Mouse (Mus musculus): ENCODE data around the gene Zfp568.

Zfp568 gene

DNA sequence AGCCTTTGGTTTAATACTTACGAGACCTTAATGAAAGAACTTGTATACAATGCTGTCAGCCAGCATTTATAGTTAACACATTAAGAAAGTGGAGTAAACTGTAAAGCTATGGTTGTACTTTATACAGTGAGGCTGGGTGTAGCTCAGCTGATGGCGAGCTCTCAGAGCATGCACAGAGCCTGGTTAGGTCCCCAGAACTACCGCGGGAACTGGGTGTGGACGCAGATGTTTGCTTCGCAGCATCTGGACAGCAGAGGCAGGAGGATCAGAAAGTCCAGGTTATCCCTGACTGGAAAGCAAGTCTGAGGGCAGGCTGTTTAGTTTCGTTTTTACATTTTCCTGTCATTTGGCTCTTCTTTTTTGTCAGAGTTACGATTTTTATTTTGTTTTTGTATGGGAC, 8.9 kb downstream of the Zfp568 start:
- no peak for DNase-seq

DNA sequence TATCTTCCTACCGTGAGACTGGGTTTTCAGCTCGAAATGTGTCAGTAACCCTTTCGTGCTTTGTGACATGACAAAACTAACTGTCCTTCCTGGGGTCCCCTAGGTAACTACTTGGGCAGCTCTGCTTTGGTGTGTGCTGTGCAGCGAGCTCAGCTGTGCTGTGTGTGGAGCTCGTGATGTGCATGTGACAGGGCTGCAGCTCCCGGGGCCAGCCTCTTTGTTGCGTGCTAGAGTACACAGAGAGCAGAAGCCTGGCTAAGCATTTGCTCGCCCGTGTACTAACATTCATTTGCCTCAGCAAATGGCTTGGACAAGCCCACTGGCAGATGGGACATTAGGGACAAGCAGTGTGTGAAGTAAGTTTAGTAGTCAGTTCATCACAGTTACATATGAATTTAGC, 9.6 kb downstream of the Zfp568 start:
- DNase-seq, result no peak

DNA sequence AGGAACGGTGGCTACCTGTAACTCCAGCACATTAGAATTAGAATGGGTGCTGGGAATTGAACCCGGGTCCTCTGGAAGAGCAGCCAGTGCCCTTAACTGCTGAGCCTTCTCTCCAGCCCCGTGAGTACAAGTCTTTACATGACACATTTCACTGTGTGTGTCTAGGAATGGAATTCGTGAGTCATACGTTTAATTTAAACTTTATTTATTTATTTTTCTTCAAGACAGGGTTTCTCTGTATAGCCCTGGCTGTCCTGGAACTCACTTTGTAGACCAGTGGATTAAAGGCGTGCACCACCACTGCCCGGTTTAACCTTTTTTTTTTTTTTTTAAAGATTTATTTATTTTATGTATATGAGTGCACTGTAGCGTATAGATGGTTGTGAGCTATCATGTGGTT, 11.4 kb downstream of the Zfp568 start:
- no peak for DNase-seq

GRCm38 (mm10) chr7:30000601-30001000, 16.8 kb downstream of the Zfp568 start:
- DNase-seq, result no peak

- DNase-seq, result no peak
Observed at GRCm38 (mm10) chr7:30007601-30008000, 23.8 kb downstream of the Zfp568 start.

DNA sequence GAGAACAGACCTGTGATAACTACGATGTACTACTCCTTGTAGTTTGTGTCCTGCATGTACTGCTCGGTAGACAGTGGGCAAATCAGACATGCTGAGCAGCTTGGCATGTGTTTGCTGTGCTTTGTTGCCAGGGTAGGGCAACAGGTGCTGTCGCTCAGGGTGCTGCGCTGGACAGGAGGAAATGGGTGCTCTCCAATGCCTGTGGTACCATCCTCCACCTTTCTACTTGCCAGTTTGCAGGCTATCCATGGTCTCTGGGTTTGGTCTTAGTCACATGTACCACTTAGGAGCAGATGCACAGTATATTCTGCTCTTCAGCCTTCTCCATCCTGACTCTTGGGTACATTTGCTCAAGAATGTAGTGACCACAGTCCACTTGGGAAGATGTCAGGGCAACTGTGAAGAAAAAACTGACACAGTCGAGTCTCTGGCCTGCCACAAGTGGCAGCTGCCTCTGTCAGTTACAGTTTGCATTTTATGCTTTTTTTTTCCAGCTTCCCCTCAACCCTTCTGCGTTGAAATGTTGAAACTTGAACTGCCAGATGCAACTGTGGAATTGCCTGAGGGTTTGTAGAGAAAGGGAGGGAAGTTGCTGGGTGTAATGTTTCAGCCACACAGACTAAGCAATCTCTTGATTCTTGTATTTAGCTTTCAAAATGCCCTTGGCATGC, 24.4 kb downstream of the Zfp568 start:
- no peak for DNase-seq

DNA sequence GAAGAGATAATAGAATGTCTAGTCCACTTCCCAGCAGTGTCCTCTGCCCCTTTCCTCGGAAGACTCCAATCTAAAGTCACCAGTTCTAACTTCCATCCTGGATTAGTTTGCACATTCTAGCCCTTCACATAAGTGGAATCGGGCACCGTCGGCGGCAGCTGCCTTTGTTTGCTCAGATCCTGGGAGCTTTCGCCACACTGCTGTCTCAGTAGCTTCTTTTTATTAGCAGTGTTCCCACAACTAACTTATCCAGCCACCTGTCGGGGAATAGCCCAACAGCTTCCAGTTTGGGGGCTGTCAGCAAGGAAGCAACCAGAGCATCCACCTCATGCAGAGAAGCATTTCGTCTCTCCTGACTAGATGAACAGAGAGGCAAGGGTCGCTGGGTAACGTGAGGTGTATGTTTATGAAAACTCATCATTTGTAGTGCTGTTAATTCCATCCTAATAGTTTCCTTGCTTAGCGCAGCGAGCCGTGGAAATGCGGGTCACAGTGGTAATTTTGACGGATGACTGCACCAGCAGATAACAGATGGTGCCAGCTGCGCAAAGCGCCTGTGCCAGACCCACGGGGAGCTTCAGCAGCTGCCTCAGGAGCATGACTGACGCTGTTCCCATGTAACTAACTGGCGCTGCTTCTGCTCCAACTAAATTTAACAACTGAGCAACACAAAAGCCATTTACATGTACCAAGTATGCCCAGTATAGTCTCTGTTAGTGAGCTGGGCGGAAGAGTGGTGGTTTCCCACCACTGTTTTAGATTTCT, 25.7 kb downstream of the Zfp568 start:
- DNase-seq, result peak; percentile 22 to 26

DNA sequence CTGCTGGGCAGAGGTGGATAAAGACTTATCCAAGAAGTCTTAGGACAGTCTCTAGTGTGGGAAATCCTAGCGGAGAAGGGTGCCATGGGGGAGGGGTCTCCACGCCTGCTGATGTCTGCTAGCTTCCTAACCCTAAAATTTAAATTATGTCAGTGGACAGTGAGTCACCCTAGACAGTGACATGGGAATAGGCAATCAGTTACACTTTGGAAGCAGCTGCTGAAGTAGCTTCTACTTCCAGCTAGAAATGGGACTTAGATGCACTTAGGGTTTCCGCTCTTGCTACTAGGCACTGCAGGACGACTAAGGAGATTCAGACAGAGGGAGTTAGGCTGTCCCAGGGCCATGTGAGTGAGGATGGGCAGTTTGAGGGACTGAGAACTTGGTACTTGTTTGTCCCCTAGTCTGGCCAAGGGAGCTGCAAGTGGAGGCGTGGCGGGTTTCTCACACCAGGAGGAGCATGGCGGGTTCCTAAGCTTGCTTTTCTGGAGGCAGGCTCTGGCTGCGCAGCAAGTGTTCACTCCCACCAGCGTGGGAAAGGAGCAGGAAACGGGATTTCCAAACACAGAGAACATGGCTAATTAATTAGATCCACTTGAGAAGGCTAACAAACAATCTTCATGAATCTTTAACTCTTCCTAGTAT, 26.9 kb downstream of the Zfp568 start:
- DNase-seq, result no peak

GRCm38 (mm10) chr7:30012956-30013363, 29.2 kb downstream of the Zfp568 start:
- DNase-seq, result peak; percentile 43 to 69

- DNase-seq, result no peak
Observed at GRCm38 (mm10) chr7:30017226-30017625, 33.5 kb downstream of the Zfp568 start.

DNA sequence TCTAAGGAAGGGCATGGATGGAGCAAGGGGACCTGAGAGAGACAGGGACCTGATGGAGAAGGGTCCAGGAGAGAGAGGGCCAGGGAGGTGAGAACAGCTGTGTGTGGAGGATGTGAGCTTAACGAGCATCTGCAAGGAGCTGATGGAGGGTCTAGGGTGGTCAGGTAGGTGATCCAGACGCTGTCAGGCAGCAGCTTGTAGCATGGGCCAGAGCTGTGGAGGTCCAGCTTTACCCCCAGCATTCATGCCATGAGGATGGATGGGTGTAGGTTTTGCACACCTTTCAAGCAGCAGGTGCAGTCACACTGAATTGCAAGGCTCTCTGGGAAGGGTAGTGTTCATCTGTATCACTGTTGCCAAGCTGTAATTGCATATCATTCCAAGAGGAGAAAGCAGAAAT, 35.8 kb downstream of the Zfp568 start:
- DNase-seq, result no peak

DNA sequence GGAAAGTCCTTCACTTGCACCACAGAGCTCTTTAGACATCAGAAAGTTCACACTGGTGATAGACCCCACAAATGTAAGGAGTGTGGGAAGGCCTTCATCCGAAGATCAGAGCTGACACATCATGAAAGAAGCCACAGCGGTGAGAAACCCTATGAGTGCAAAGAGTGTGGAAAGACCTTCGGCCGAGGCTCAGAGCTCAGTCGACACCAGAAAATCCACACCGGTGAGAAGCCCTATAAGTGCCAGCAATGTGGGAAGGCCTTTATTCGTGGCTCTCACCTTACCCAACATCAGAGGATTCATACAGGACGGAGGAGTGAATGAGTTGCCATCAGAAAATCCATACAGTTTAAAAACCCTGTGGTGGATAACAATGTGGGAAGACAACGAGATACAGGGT, 39.6 kb downstream of the Zfp568 start:
- DNase-seq, result no peak

DNA sequence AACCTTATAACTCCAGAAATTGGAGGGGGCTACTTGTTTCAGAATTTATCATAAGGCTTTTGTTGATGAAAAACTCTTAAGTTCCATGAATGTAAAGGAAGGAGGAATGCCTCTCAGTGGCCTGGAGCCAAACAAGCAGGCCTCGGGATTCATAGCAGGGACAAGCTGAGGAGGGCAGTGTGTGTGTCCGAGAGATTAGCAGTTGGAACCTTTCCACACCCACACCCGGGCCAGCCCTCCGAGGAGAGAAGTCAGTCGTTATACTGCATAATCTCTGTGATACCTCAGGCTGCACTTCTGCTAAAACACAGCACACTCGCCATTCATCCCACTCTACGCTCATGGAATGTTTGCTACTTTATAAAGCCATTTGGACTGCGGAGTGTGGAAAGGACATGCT, 40.0 kb downstream of the Zfp568 start:
- no peak for DNase-seq

DNA sequence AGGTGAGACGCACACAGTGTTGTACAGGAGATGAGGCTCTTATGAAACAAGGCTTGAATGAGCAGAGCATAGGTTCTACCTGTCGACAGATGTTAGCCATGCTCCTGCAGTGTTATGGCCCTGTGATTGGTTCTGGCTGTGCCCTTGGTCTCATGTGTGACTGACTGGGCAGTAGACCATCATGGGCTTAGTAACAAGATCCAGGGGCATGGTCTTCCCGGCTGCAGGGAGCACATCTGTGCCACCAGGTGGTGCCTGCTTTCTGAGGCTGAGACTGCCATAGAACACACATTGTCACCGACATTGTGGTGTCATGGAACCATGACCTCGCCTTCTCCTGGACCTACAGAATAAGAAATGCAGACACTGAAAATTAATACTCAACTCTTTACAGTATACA, 41.6 kb downstream of the Zfp568 start:
- no peak for DNase-seq

DNA sequence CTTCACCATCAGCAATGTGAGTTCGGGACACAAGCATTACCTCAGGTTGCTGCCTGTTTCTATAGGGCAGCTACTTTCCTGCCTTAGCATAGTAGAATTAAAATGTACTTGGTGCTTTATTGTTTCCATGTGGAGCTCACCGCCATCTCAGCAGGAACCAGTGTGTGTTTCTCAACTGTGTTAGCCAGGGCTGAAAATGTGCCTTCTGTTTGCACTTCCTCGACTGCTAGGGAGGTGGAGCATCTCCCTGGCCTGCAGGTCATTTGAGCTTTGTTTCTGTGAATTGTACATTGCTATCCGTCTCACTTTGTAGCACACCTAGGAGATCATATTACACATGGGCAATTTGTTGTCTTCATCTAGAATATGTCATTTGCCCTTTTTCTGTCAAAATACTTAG, 43.6 kb downstream of the Zfp568 start:
- no peak for DNase-seq

GRCm38 (mm10) chr7:30028572-30028971, 44.8 kb downstream of the Zfp568 start:
- DNase-seq, result no peak

DNA sequence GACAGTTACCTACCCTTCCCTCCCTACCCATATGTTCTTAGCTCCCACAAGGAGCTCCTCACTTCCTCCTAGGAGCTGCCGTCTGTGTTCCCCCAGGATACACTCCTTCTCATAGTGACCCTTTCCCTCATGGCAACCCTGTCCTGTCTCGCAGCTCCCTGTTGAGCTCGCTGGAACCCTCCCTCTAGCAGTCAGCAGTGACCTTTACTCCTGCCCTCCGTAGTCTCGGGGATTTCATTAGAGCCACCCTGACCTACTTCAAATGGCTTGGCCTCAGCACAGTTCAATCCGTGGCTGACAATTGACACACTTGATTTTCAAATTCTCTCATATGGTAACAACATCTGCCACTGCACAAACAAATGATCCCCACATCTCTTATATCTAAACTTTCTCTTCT, 46.9 kb downstream of the Zfp568 start:
- no peak for DNase-seq

- DNase-seq, result no peak
Observed at GRCm38 (mm10) chr7:30031379-30031778, 47.6 kb downstream of the Zfp568 start.

- DNase-seq, result no peak
Observed at GRCm38 (mm10) chr7:30034331-30034730, 50.6 kb downstream of the Zfp568 start.

DNA sequence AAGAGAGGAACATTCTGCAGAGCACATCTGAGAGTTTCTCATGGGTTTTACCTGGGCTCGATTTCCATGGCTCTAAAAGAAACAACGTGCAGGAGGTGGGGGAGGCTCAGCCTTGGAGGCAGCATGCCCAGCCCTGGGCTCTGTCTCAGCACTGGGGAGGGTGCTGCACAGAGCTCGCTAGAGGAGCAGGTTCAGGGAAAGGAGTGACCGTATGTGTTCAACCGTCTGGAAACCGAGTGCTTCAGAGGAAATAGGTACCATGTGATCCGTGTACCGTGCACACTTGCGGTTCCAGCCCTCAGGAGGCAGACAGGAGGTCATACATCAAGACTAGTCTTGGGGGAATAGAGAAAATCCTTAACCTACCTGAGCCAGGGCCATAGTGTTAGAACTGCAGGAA, 60.6 kb downstream of the Zfp568 start:
- no peak for DNase-seq

DNA sequence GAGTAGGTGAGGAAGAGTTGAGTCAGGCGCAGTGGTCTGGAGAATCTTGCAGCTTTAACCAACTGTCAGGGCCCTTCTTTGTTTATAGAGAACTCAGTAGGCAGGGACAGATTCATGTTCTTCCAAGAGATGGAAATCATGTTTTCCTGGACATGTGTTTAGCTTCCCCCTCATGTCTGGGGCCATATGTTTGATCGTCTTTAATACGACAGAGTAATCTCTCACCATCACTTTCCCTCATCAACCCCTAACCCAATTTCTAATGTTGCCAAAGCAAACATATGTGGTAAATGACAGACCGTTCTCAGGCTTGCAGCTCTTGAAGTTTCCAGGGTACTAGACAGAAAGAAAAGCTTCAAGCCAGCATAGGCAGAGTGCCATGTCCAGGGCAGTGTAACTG, 64.4 kb downstream of the Zfp568 start:
- no peak for DNase-seq

- peak; percentile 94 to 96 for DNase-seq
Observed at GRCm38 (mm10) chr7:30050882-30051548, 67.3 kb downstream of the Zfp568 start, which contains the start of gene Zfp14. Gene Zfp14, minus strand, starts transcription at chr7:30051380.

- no peak for DNase-seq
Observed at GRCm38 (mm10) chr7:30053591-30053990, 69.8 kb downstream of the Zfp568 start.
